Mouse (Mus musculus) heart, postnatal 0 days (tissue): Measurements from ENCODE around the gene Slc38a2.

Source experiments
- CTCF ChIP-seq: IDR thresholded peaks from 2 replicates; pipeline ENCODE4 v1.5.1; 2016; ENCODE audit warnings: antibody characterized with exemption, control low read depth, low read depth
- EP300 ChIP-seq: IDR thresholded peaks from 2 replicates; pipeline ENCODE4 v1.6.1; 2016; ENCODE audit warnings: antibody characterized with exemption, low read depth

GRCm38 (mm10) chr15:96728993-96729392 lies 29.5 kb upstream of the Slc38a2 start:
- TF ChIP-seq CTCF, result no peak
- TF ChIP-seq EP300, result no peak
